Mouse (Mus musculus) myocyte (in vitro differentiated cells): Measurements from ENCODE around the gene Mtfmt. TPM values are rescaled to one million over a fixed set of nuclear protein-coding genes. Genes with fewer than 3 reads are reported as not detected.

Experiments used
- H3K27me3 ChIP-seq: one replicate; pipeline ENCODE4 v1.6.1; 2011; ENCODE audit not compliant: control insufficient read depth, insufficient read depth, insufficient read length
- H3K36me3 ChIP-seq: one replicate; pipeline ENCODE4 v1.6.1; 2011; ENCODE audit not compliant: control insufficient read depth, insufficient read depth
- H3K4me2 ChIP-seq: one replicate; pipeline ENCODE4 v1.6.1; 2011; ENCODE audit warnings: low read depth, control low read depth
- H3K4me3 ChIP-seq: one replicate; pipeline ENCODE4 v1.5.1; 2011; ENCODE audit warnings: mild to moderate bottlenecking, control low read depth, moderate library complexity
- H3K79me2 ChIP-seq: one replicate; pipeline ENCODE4 v1.6.1; 2011; ENCODE audit not compliant: control insufficient read depth, insufficient read depth
- H3ac ChIP-seq: one replicate; pipeline ENCODE4 v1.6.1; 2011; ENCODE audit not compliant: control insufficient read depth, insufficient read length
- CEBPB ChIP-seq: IDR thresholded peaks from 2 replicates; pipeline ENCODE4 v1.6.1; 2011; ENCODE audit warnings: mild to moderate bottlenecking, moderate library complexity; ENCODE audit not compliant: poor library complexity, insufficient read depth, severe bottlenecking
- E2F4 ChIP-seq: IDR thresholded peaks from one replicate; pipeline ENCODE4 v1.6.1; 2011; ENCODE audit warnings: mild to moderate bottlenecking, control low read depth, moderate library complexity; ENCODE audit not compliant: insufficient read depth
- MAX ChIP-seq: IDR thresholded peaks from one replicate; pipeline ENCODE4 v1.6.1; 2011; ENCODE audit warnings: low read depth, mild to moderate bottlenecking, control low read depth
- MYOD1 ChIP-seq, 3 experiments: IDR thresholded peaks; one replicate each; pipeline ENCODE4 v1.6.1; 2011; ENCODE audit warnings: control low read depth in 2 of 3, low read depth in 2 of 3, mild to moderate bottlenecking in 2 of 3, moderate library complexity in 1 of 3; ENCODE audit not compliant: insufficient read length in 2 of 3, control insufficient read depth in 1 of 3
- MYOG ChIP-seq, 3 experiments: IDR thresholded peaks; one replicate each; pipeline ENCODE4 v1.6.1; 2011; ENCODE audit warnings: control low read depth in 2 of 3, low read depth in 2 of 3, mild to moderate bottlenecking in 2 of 3; ENCODE audit not compliant: insufficient read length in 2 of 3, control insufficient read depth in 1 of 3, insufficient read depth in 1 of 3
- POLR2A ChIP-seq: IDR thresholded peaks from one replicate; pipeline ENCODE4 v1.6.1; 2011; ENCODE audit warnings: low read depth, mild to moderate bottlenecking, control low read depth, moderate library complexity; ENCODE audit not compliant: insufficient read length
- POLR2AphosphoS2 ChIP-seq: IDR thresholded peaks from one replicate; pipeline ENCODE4 v1.6.1; 2011; ENCODE audit warnings: low read depth, control low read depth; ENCODE audit not compliant: insufficient read length
- REST ChIP-seq: IDR thresholded peaks from one replicate; pipeline ENCODE4 v1.6.1; 2011; ENCODE audit warnings: mild to moderate bottlenecking, control low read depth, moderate library complexity; ENCODE audit not compliant: insufficient read depth, insufficient read length
- SRF ChIP-seq: IDR thresholded peaks from one replicate; pipeline ENCODE4 v1.6.1; 2011; ENCODE audit warnings: low read depth; ENCODE audit not compliant: control insufficient read depth, insufficient read length
- TCF12 ChIP-seq: IDR thresholded peaks from one replicate; pipeline ENCODE4 v1.6.1; 2011; ENCODE audit warnings: mild to moderate bottlenecking, control low read depth; ENCODE audit not compliant: poor library complexity, insufficient read depth, severe bottlenecking
- TCF3 ChIP-seq: IDR thresholded peaks from one replicate; pipeline ENCODE4 v1.6.1; 2011; ENCODE audit warnings: low read depth, control low read depth; ENCODE audit not compliant: insufficient read length
- USF1 ChIP-seq: IDR thresholded peaks from one replicate; pipeline ENCODE4 v1.6.1; 2011; ENCODE audit warnings: low read depth, mild to moderate bottlenecking, control low read depth, moderate library complexity
- polyA plus RNA-seq: library from polyadenylated mRNA; unstranded; fragments of >200 nt; fragmentation: generic; extraction: Trizol; gene quantifications from one replicate; pipeline ENCODE4 v1.2.1, GENCODE M21; 2012; ENCODE audit warnings: missing spikeins

The Mtfmt gene
- polyA plus RNA-seq, result 6.3 TPM

- Histone ChIP-seq H3K36me3 (no peaks in the 10 kb centered on the region), H3ac (peak within 1 kb of the TSS; percentile 1), H3K4me2 (peak within 1 kb of the TSS; percentile 88), H3K4me3 (peak within 1 kb of the TSS; percentile 36), H3K27me3 (no peaks in the 10 kb centered on the region), H3K79me2 (no peaks in the 10 kb centered on the region)
- TF ChIP-seq MYOD1 (IDR thresholded peaks at IDR 0.05; ENCODE audit: control insufficient read depth in 1 of 3, insufficient read length in 2 of 3, low read depth in 2 of 3) (no peak), POLR2AphosphoS2 (peak; percentile 92), TCF3 (no peak), POLR2A (peak; percentile 98)
Observed at GRCm38 (mm10) chr9:65435671-65436301, at the start of gene Mtfmt. TSS of gene Mtfmt (plus strand) at chr9:65435782.

GRCm38 (mm10) chr9:65386373-65387140 lies 49.0 kb upstream of the Mtfmt start:
- no peak overlapping the region for H3ac ChIP-seq
- no peaks in the 10 kb centered on the region for H3K36me3 ChIP-seq
- H3K79me2 ChIP-seq, result no peaks in the 10 kb centered on the region
- no peak overlapping the region for H3K4me3 ChIP-seq
- H3K27me3 ChIP-seq, result peaks cover 30% of the 10 kb centered on the region
- TF ChIP-seq TCF3 (no peak), TCF12 (no peak), E2F4 (no peak), REST (no peak), POLR2AphosphoS2 (no peak), SRF (no peak), POLR2A (no peak), CEBPB (no peak), MAX (no peak), MYOD1 (IDR thresholded peaks at IDR 0.05; ENCODE audit: control insufficient read depth in 1 of 3, insufficient read length in 2 of 3, low read depth in 2 of 3) (no peak), MYOG (IDR thresholded peaks at IDR 0.05; ENCODE audit: control insufficient read depth in 1 of 3, insufficient read depth in 1 of 3, insufficient read length in 2 of 3, low read depth in 2 of 3) (no peak), USF1 (no peak)
- H3K4me2 ChIP-seq, result no peak overlapping the region

- no peaks in the 10 kb centered on the region for H3K36me3 ChIP-seq
- H3ac ChIP-seq, result no peak overlapping the region
- H3K4me2 ChIP-seq, result no peak overlapping the region
- TF ChIP-seq E2F4, result no peak
- no peak for TF ChIP-seq REST
- TF ChIP-seq MYOG (IDR thresholded peaks at IDR 0.05; ENCODE audit: control insufficient read depth in 1 of 3, insufficient read depth in 1 of 3, insufficient read length in 2 of 3, low read depth in 2 of 3), result no peak
- TF ChIP-seq USF1, result no peak
- no peak for TF ChIP-seq TCF12
- no peak for TF ChIP-seq MYOD1 (IDR thresholded peaks at IDR 0.05; ENCODE audit: control insufficient read depth in 1 of 3, insufficient read length in 2 of 3, low read depth in 2 of 3)
- TF ChIP-seq MAX, result no peak
- no peak for TF ChIP-seq SRF
- no peak for TF ChIP-seq POLR2A
- TF ChIP-seq POLR2AphosphoS2, result no peak
- H3K27me3 ChIP-seq, result peaks cover 31% of the 10 kb centered on the region
- H3K4me3 ChIP-seq, result no peak overlapping the region
- no peaks in the 10 kb centered on the region for H3K79me2 ChIP-seq
Observed at GRCm38 (mm10) chr9:65390752-65391612, 44.6 kb upstream of the Mtfmt start.

GRCm38 (mm10) chr9:65391613-65391964 lies 44.0 kb upstream of the Mtfmt start, which contains the start of gene Kbtbd13:
TSS of gene Kbtbd13 (minus strand) at chr9:65391652.
- Histone ChIP-seq H3ac (no peak within 1 kb of the TSS), H3K79me2 (no peaks in the 10 kb centered on the region), H3K36me3 (no peaks in the 10 kb centered on the region), H3K4me2 (no peak within 1 kb of the TSS), H3K27me3 (peaks cover 31% of the 10 kb centered on the region), H3K4me3 (no peak within 1 kb of the TSS)
- TF ChIP-seq MYOD1 (IDR thresholded peaks at IDR 0.05; ENCODE audit: control insufficient read depth in 1 of 3, insufficient read length in 2 of 3, low read depth in 2 of 3) (peak in 1 of 3 experiments; percentile 16), REST (no peak), POLR2A (no peak), TCF12 (no peak)
